Mouse (Mus musculus): ENCODE measurements around the gene Olfml2a. TPM values are rescaled to one million over a fixed set of nuclear protein-coding genes. Genes with fewer than 3 reads are reported as not detected.
"Not testable (repeated sequence)": the region's sequence is repeated elsewhere in the genome, so short reads cannot be mapped to it uniquely, and the experiment has no call there.

Gene Olfml2a
- polyA plus RNA-seq, 1 experiment from 2014 or later, result 2.1 TPM

DNA sequence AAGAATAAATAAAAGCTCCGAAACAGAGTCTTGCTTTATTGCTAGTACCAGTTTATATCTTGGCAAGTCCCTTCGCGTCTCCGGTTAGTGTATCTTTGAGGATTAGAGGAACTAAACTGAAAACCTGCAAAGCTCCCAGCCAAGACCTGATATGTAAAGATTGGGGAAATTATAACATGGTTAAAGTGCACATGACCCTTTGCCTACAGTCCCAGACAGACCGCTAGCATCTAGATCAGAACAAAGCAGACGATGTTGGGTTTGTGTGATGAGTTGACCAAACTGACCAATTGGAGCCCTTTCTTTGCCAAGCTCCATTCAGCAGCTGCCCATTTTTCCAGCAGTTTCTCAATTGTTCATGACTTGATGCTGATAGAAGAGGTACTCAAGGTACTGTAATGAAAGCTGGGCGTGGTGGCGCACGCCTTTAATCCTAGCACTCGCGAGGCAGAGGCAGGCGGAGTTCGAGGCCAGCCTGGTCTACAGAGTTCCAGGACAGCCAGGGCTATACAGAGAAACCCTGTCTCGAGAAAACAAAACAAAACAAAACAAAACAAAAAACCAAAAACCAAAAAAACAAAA lies 74.5 kb downstream of the Olfml2a start:
- WGBS (ENCODE audit: insufficient replicate concordance), result 84% methylated on average over 14 of the region's 14 CpGs
- no peaks in the 10 kb centered on the region for H3K27me3 ChIP-seq (ENCODE audit: control insufficient read depth, insufficient read depth, low read length)
- H3K4me1 ChIP-seq (ENCODE audit: control insufficient read depth, insufficient read depth, low read length), result peaks cover 34% of the 10 kb centered on the region
- H3K9ac ChIP-seq (ENCODE audit: low read depth, low read length), result no peak overlapping the region
- no peak overlapping the region for H3K27ac ChIP-seq (ENCODE audit: low read depth, low read length)
- H3K4me3 ChIP-seq (ENCODE audit: low read depth, low read length), result peak overlapping the region; percentile 84
- H3K9me3 ChIP-seq (replicated peaks; ENCODE audit: control insufficient read depth, low read length), result no peaks in the 10 kb centered on the region
- peak overlapping the region; percentile 97 for H3K4me2 ChIP-seq
- no peak for ATAC-seq (replicated peaks; ENCODE audit: insufficient number of reproducible peaks, low FRiP score, low TSS enrichment)
- H3K36me3 ChIP-seq (ENCODE audit: control insufficient read depth, insufficient read depth, low read length), result peaks cover 16% of the 10 kb centered on the region

DNA sequence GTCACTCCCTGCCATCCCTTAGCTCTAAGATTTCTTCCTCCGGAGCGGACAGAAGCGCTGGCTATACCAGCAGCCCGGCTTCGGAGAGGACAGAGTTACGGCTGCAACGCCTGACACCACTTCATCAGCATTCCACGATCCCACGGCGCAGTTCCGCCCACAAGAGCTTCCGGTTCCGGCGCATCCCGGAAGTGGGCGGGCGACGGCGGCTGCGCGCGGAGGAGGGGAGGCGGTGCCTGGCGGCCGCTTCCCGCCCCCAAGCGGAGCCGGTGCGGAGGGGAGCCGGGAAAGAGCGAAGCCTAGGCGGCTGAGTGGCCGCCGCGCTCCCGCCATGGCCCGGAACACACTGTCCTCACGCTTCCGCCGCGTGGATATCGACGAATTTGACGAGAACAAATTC lies 76.1 kb downstream of the Olfml2a start:
- Histone ChIP-seq H3K27me3 (ENCODE audit: control insufficient read depth, insufficient read depth, low read length) (no peaks in the 10 kb centered on the region), H3K9ac (ENCODE audit: low read depth, low read length) (peak overlapping the region; percentile 91), H3K4me2 (peak overlapping the region; percentile 85), H3K4me3 (ENCODE audit: low read depth, low read length) (peak overlapping the region; percentile 79), H3K27ac (ENCODE audit: low read depth, low read length) (peak overlapping the region; percentile 90), H3K4me1 (ENCODE audit: control insufficient read depth, insufficient read depth, low read length) (peaks cover 32% of the 10 kb centered on the region), H3K36me3 (ENCODE audit: control insufficient read depth, insufficient read depth, low read length) (peaks cover 7% of the 10 kb centered on the region), H3K9me3 (replicated peaks; ENCODE audit: control insufficient read depth, low read length) (no peaks in the 10 kb centered on the region)
- peak; percentile 85 for ATAC-seq (replicated peaks; ENCODE audit: insufficient number of reproducible peaks, low FRiP score, low TSS enrichment)
- WGBS (ENCODE audit: insufficient replicate concordance), result under 1% methylated on average over 42 of the region's 44 CpGs

- H3K4me2 ChIP-seq, result peak overlapping the region; percentile 85
- H3K27ac ChIP-seq (ENCODE audit: low read depth, low read length), result peak overlapping the region; percentile 90
- peak overlapping the region; percentile 91 for H3K9ac ChIP-seq (ENCODE audit: low read depth, low read length)
- under 1% methylated on average over 25 of the region's 25 CpGs for WGBS (ENCODE audit: insufficient replicate concordance)
- peaks cover 4% of the 10 kb centered on the region for H3K36me3 ChIP-seq (ENCODE audit: control insufficient read depth, insufficient read depth, low read length)
- no peaks in the 10 kb centered on the region for H3K27me3 ChIP-seq (ENCODE audit: control insufficient read depth, insufficient read depth, low read length)
- peak overlapping the region; percentile 79 for H3K4me3 ChIP-seq (ENCODE audit: low read depth, low read length)
- H3K9me3 ChIP-seq (replicated peaks; ENCODE audit: control insufficient read depth, low read length), result no peaks in the 10 kb centered on the region
- H3K4me1 ChIP-seq (ENCODE audit: control insufficient read depth, insufficient read depth, low read length), result peaks cover 28% of the 10 kb centered on the region
- ATAC-seq (replicated peaks; ENCODE audit: insufficient number of reproducible peaks, low FRiP score, low TSS enrichment), result peak; percentile 13
These were observed 76.6 kb downstream of the Olfml2a start for GRCm38 (mm10) chr2:39008350-39008851.

- WGBS (ENCODE audit: insufficient replicate concordance), result 25% methylated on average over 3 of the region's 3 CpGs
- Histone ChIP-seq H3K4me1 (ENCODE audit: control insufficient read depth, insufficient read depth, low read length) (peaks cover 22% of the 10 kb centered on the region), H3K4me2 (peak overlapping the region; percentile 85), H3K36me3 (ENCODE audit: control insufficient read depth, insufficient read depth, low read length) (peaks cover under 1% of the 10 kb centered on the region), H3K27ac (ENCODE audit: low read depth, low read length) (peak overlapping the region; percentile 90; the same call in 1 of the 2 replicates), H3K4me3 (ENCODE audit: low read depth, low read length) (peak overlapping the region; percentile 79), H3K9ac (ENCODE audit: low read depth, low read length) (peak overlapping the region; percentile 91), H3K9me3 (replicated peaks; ENCODE audit: control insufficient read depth, low read length) (no peaks in the 10 kb centered on the region), H3K27me3 (ENCODE audit: control insufficient read depth, insufficient read depth, low read length) (no peaks in the 10 kb centered on the region)
- no peak for ATAC-seq (replicated peaks; ENCODE audit: insufficient number of reproducible peaks, low FRiP score, low TSS enrichment)
These were observed 77.2 kb downstream of the Olfml2a start for GRCm38 (mm10) chr2:39008954-39009365.

DNA sequence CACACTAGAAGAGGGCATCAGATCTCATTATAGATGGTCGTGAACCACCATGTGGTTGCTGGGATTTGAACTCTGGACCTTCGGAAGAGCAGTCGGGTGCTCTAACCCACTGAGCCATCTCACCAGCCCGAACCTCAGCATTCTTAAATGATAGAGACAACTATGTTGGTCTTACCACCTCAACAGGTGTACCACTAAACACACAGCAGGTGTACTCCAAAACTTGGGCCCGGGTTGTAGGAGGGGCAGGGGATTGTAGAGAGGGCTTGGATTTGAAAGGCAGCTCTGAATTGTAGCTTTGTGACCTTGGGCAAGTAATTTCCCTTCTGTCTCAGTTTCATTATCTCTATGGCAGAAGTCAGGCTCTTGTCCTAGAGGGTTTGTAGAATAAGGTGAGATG lies 78.4 kb downstream of the Olfml2a start:
- not testable (repeated sequence) for ATAC-seq (replicated peaks; ENCODE audit: insufficient number of reproducible peaks, low FRiP score, low TSS enrichment); H3K9ac ChIP-seq (ENCODE audit: low read depth, low read length); H3K4me2 ChIP-seq; H3K9me3 ChIP-seq (replicated peaks; ENCODE audit: control insufficient read depth, low read length); H3K27ac ChIP-seq (ENCODE audit: low read depth, low read length); H3K4me3 ChIP-seq (ENCODE audit: low read depth, low read length); H3K27me3 ChIP-seq (ENCODE audit: control insufficient read depth, insufficient read depth, low read length)
- Histone ChIP-seq H3K4me1 (ENCODE audit: control insufficient read depth, insufficient read depth, low read length) (peaks cover 19% of the 10 kb centered on the region), H3K36me3 (ENCODE audit: control insufficient read depth, insufficient read depth, low read length) (peaks cover 10% of the 10 kb centered on the region)
- WGBS (ENCODE audit: insufficient replicate concordance), result 96% methylated on average over 4 of the region's 5 CpGs

- ATAC-seq (replicated peaks; ENCODE audit: insufficient number of reproducible peaks, low FRiP score, low TSS enrichment), result no peak
- Histone ChIP-seq H3K27me3 (ENCODE audit: control insufficient read depth, insufficient read depth, low read length) (no peaks in the 10 kb centered on the region), H3K9ac (ENCODE audit: low read depth, low read length) (no peak overlapping the region), H3K4me2 (no peak overlapping the region), H3K36me3 (ENCODE audit: control insufficient read depth, insufficient read depth, low read length) (peaks cover 14% of the 10 kb centered on the region), H3K27ac (ENCODE audit: low read depth, low read length) (no peak overlapping the region), H3K4me3 (ENCODE audit: low read depth, low read length) (no peak overlapping the region), H3K4me1 (ENCODE audit: control insufficient read depth, insufficient read depth, low read length) (peaks cover 12% of the 10 kb centered on the region), H3K9me3 (replicated peaks; ENCODE audit: control insufficient read depth, low read length) (no peaks in the 10 kb centered on the region)
These were observed 79.5 kb downstream of the Olfml2a start for GRCm38 (mm10) chr2:39011264-39011663.

GRCm38 (mm10) chr2:39011971-39012370 lies 80.2 kb downstream of the Olfml2a start:
- H3K4me2 ChIP-seq, result no peak overlapping the region
- ATAC-seq (replicated peaks; ENCODE audit: insufficient number of reproducible peaks, low FRiP score, low TSS enrichment), result no peak
- H3K9me3 ChIP-seq (replicated peaks; ENCODE audit: control insufficient read depth, low read length), result no peaks in the 10 kb centered on the region
- no peak overlapping the region for H3K27ac ChIP-seq (ENCODE audit: low read depth, low read length)
- no peak overlapping the region for H3K9ac ChIP-seq (ENCODE audit: low read depth, low read length)
- WGBS (ENCODE audit: insufficient replicate concordance), result 91% methylated on average over 3 of the region's 3 CpGs
- H3K36me3 ChIP-seq (ENCODE audit: control insufficient read depth, insufficient read depth, low read length), result peaks cover 19% of the 10 kb centered on the region
- H3K4me3 ChIP-seq (ENCODE audit: low read depth, low read length), result no peak overlapping the region
- no peaks in the 10 kb centered on the region for H3K27me3 ChIP-seq (ENCODE audit: control insufficient read depth, insufficient read depth, low read length)
- peaks cover 11% of the 10 kb centered on the region for H3K4me1 ChIP-seq (ENCODE audit: control insufficient read depth, insufficient read depth, low read length)

DNA sequence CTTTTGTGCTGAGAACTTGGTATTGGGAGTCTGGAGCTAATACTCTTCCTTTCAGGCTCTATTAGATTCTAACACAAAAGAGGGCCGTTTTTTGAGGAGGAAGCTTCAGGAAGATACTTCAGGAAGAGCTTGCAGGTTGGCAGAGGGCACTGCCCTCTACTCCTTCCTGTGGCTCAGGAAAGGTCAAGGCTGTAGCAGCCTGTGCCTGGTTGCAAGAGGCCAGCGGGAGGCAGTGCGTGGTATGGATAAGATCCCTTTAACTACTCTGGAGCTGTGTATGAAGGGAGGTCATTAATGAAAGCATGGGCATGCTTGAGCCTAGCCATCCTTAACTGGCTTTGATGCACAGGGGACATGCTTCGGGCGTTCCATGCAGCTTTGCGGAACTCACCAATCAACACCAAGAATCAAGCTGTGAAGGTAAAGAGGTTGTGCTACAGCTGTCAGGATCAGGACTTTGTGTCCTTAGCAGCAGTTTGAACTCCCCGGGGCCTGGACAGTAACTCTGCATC lies 81.0 kb downstream of the Olfml2a start:
- no peak overlapping the region for H3K9ac ChIP-seq (ENCODE audit: low read depth, low read length)
- H3K36me3 ChIP-seq (ENCODE audit: control insufficient read depth, insufficient read depth, low read length), result peaks cover 19% of the 10 kb centered on the region
- WGBS (ENCODE audit: insufficient replicate concordance), result 83% methylated on average over 7 of the region's 7 CpGs
- no peak overlapping the region for H3K4me2 ChIP-seq
- H3K27ac ChIP-seq (ENCODE audit: low read depth, low read length), result no peak overlapping the region
- H3K4me3 ChIP-seq (ENCODE audit: low read depth, low read length), result no peak overlapping the region
- H3K9me3 ChIP-seq (replicated peaks; ENCODE audit: control insufficient read depth, low read length), result no peaks in the 10 kb centered on the region
- no peaks in the 10 kb centered on the region for H3K27me3 ChIP-seq (ENCODE audit: control insufficient read depth, insufficient read depth, low read length)
- ATAC-seq (replicated peaks; ENCODE audit: insufficient number of reproducible peaks, low FRiP score, low TSS enrichment), result no peak
- peaks cover 8% of the 10 kb centered on the region for H3K4me1 ChIP-seq (ENCODE audit: control insufficient read depth, insufficient read depth, low read length)

All from heart, embryonic 11.5 days (tissue).